Mouse (Mus musculus) embryo, embryonic 11.5 days (tissue): Measurements from ENCODE around the gene Ndufab1.

ENCODE experiments used
- DNase-seq: peaks from one replicate; pipeline ENCODE4 v3.0.0-alpha.2; 2012; ENCODE audit warnings: low read depth, low spot score

The Ndufab1 gene

DNA sequence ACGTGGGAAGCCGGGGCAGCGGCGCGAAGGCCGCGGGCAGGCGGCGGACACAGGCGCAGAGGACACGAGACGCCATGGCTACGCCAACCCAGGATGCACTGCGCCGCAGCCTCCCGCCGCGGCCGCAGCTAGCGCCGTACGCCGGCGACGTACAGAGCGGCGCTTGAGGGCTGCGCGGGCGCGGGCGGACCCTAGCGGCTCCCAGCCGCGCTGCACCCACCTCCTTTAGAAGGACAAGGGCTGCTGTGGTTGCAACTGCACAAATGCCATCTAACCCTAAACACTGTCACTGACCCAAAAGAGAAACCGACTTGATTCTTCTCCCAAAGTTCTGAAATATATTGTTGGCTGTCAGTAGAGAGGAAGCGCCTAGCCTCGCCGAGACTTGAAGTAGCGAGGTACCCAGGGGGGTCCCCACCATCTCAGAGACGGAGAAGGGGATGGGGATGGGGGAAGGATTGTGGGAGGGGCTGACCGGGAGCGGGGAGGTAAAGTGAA, at the start of gene Ndufab1:
Gene Ndufab1, minus strand, starts transcription at position 140 of the 498 bp plus-strand sequence.
- peak; percentile 86 for DNase-seq

DNA sequence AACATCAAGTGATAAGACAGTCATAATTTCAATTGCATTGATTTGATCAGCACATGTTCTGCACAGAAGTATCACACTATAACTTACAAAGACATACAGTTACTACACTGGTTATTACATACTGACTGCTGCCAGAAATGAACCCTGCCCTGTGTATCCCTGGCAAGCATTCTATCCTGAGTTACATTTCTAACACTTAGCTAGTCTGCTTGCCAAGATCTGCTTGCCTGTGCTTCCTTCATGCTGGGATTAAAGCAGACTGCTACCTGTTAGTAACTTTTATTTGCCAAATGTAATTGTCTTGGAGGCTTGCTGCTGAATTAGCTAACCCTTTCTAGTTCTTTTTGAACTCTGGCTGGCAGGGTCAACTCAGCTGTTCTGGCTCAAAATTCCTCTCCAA, 39.3 kb upstream of the Ndufab1 start:
- DNase-seq = no peak

- no peak for DNase-seq
Observed at GRCm38 (mm10) chr7:122138190-122138589, 36.5 kb upstream of the Ndufab1 start.

DNA sequence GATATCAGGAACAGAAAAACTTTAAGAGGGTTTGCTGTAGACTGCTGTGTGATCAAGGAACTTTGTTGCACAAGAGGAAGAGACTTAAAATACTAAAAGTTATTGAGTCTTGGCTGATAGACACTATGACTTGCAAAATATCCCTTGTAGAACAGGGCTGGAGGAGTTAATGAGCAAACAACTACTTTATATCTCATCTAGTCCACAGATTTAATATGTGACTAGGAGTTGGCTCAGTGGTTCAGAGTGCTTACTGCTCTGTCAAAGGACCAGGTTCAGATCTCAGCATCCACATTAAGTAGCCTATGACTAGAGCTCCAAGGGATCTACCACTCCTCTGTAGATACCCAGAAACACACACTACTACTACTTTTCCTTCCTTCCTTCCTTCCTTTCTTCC, 35.4 kb upstream of the Ndufab1 start:
- no peak for DNase-seq

DNA sequence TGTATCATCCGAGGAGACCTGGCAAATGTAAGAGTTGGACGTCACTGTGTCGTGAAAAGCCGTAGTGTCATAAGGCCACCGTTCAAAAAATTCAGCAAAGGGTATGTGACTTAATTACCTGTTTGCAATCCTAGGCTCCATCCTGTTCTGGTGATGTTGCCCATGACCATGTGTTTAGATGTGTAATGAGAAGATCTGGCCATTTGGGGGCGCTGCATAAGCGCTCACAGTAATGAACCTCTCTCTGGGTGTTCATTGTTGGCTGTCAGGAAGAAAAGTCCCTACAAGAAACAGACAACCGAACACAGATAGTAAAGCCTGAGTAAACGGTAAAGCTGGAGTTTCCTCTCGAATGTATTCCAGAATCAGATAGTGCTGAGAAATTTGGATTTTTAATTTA, 33.4 kb upstream of the Ndufab1 start:
- no peak for DNase-seq

GRCm38 (mm10) chr7:122133338-122133625, 31.6 kb upstream of the Ndufab1 start:
- DNase-seq = no peak

DNA sequence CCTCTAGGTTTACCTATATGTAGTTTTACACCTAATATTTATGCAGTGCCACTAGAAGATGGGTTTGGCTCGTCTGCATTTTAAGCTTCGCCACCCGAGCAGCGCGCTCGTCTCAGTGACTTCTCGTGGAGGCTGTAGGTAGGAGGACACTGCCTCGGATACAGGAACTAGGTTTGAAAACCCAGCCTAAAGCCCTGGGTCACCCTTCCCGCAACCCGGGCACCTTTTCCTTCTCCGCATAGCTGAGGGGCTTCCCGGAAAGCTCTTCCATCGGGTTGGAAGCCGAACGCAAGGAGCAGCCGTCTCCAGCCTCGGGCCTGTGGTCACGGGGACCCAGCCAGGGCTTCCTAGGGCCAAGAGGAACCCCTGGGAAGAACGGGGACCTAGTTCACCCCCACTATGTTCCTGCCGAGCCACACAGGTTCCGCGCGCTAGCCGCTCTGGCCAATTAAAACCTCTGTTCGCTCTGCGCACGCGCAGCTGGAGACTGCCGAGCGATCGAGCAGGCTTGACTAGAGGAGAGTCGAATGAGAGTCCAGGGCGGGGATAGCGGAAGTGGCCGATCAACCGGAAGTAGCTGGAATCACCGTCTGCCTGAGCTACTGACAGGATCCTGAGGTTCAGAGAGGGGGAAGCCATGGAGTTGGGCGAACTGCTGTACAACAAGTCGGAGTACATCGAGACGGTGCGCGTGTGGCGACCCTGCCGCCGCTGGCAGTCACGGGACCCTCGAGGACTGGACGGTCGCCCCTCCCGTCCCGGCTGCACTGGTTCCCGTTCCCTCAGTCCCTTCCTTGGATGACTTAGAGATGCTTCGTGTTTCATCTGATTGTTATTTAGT, 31.0 kb upstream of the Ndufab1 start, which contains the start of the genes Palb2 and Dctn5:
Gene Palb2, minus strand, starts transcription at position 489 of the 841 bp plus-strand sequence.
Gene Dctn5, plus strand, starts transcription at position 545 of the 841 bp plus-strand sequence.
- peak; percentile 98 for DNase-seq

- DNase-seq = no peak
Observed at GRCm38 (mm10) chr7:122131834-122132233, 30.1 kb upstream of the Ndufab1 start.

- no peak for DNase-seq
Observed at GRCm38 (mm10) chr7:122126946-122127345, 25.3 kb upstream of the Ndufab1 start.

DNA sequence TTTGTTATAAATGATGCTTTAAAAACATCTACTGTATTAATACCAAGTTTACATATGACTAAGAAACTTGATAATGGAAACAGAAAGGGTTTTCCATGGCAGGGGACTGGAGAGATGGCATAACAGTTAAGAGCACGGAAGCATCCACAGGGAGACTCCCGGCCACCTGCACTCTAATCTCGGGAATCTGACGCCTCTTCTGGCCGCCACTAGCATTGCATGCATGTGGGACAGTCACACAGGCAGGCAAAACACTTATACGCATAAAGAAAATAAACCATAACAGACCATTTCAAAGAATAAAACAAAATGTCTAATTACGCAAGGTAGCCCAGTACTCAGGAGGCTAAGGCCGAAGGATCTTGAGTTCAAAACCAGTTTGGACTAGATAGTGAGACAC, 23.9 kb upstream of the Ndufab1 start:
- DNase-seq = no peak

DNA sequence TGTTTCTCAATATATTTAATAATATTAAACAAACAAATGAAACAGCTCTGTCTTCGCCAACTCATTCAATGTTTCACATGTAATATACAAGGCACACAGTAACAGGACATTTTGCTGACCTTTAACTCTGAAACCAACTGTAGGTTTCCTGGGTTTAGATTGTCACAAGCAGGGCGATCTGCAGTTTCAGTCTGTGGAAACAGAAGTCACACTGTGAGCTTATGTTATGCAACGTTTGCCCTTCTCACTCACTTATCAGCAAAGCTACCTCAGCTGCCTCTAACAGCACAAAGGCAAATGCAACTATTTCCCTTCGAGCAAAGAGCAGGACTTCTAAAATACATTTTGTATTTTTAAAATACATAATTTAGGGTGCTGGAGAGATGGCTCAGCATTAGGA, 21.8 kb upstream of the Ndufab1 start:
- no peak for DNase-seq

- DNase-seq = no peak
Observed at GRCm38 (mm10) chr7:122108206-122108605, 6.5 kb upstream of the Ndufab1 start.

GRCm38 (mm10) chr7:122101014-122101746, 506 bp downstream of the Ndufab1 start:
- DNase-seq = peak; percentile 27

DNA sequence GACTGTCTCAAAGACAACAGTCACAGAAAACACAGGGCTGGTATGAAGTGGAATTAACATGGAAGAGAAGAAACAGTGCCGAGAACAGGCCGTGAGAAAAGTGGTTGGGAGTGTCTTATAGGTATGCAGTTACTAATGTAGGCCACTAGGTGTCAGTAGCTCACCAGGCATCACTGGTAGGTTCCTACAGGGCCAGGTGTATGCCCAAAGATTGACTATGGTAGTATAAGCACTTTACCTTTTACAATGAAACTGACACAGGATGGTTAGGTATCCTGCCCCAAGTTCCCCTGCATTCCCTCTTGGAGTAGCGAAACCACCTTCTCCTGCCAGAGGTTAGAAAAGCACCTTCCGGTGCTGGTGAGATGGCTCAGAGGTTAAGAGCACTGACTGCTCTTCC, 2.5 kb downstream of the Ndufab1 start:
- peak; percentile 45 for DNase-seq

GRCm38 (mm10) chr7:122098009-122098408, 3.7 kb downstream of the Ndufab1 start:
- DNase-seq = no peak

GRCm38 (mm10) chr7:122094564-122095330, 6.9 kb downstream of the Ndufab1 start:
- DNase-seq = no peak

DNA sequence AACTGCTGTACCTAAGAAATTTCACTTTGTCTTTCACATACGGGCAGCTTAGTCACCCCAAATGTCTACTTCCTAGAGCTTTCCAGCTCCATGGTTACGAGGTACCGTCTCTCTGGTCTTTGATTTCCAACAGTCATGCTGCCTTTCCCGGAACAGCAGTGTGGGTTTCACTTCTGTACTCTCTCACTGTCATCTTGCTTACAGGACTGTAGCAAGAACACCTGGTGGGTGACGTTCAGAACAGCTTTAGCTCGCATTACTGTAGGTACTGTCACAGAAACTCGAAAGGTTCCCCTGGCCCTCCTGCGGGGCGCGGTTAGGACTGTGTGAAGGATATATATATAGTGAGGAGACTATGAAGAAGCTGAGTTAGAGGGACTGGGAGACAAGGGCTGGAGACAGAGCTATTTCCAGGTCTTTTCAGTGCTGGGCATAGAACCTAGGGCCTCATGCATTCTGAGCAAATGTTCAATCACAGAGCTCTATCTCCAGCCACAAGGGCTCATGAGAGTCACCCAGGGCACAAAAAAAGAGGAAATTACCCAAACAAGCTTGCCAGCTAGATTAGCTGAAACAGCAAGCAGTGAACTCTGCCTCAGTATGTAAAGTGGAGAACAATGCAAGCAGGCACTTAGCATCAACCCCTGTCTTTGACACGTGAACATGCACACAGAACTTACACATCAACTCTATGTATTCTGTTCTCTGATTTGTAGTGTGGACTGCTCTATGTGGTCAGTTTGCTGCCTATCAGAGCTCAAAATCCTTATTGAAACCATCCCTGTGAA, 14.3 kb downstream of the Ndufab1 start:
- DNase-seq = no peak

- no peak for DNase-seq
Observed at GRCm38 (mm10) chr7:122081071-122081470, 20.6 kb downstream of the Ndufab1 start.

GRCm38 (mm10) chr7:122079798-122080554, 21.7 kb downstream of the Ndufab1 start:
- no peak for DNase-seq

- DNase-seq = no peak
Observed at GRCm38 (mm10) chr7:122074374-122074773, 27.3 kb downstream of the Ndufab1 start.
